Mouse (Mus musculus) MEL (cell line): Measurements from ENCODE around the gene Rad51b. TPM values are rescaled to one million over a fixed set of nuclear protein-coding genes. Genes with fewer than 3 reads are reported as not detected.

Experiments used
- DNase-seq: peaks from one replicate; pipeline ENCODE4 v3.0.0; 2011; ENCODE audit warnings: low read depth, low spot score
- H3K27ac ChIP-seq: 2 replicates; pipeline ENCODE4 v1.5.1; 2012; ENCODE audit warnings: low read depth, mild to moderate bottlenecking, control low read depth, low read length, moderate library complexity; ENCODE audit not compliant: control insufficient read depth
- H3K27me3 ChIP-seq, 2 experiments: fragments of 150-350 bp in 1 of 2; sonication (generic) in 1 of 2; 2 replicates each; pipeline ENCODE4 v1.6.1; 2012; ENCODE audit warnings: low read length in 2 of 2, mild to moderate bottlenecking in 2 of 2, improper control_type of control experiment in 1 of 2, moderate library complexity in 1 of 2; ENCODE audit not compliant: insufficient read depth in 2 of 2, control insufficient read depth in 1 of 2
- H3K36me3 ChIP-seq, 2 experiments: 2 replicates each; pipeline ENCODE4 v1.6.1; 2012 to 2014; ENCODE audit warnings: low read length in 2 of 2, improper control_type of control experiment in 1 of 2, inconsistent platforms in 1 of 2, mild to moderate bottlenecking in 1 of 2; ENCODE audit not compliant: insufficient read depth in 2 of 2, control insufficient read depth in 1 of 2
- H3K4me1 ChIP-seq, 2 experiments: fragments of 150-350 bp in 1 of 2; sonication (generic) in 1 of 2; 2 replicates each; pipeline ENCODE4 v1.6.1; 2012; ENCODE audit warnings: low read length in 2 of 2, improper control_type of control experiment in 1 of 2, mild to moderate bottlenecking in 1 of 2; ENCODE audit not compliant: insufficient read depth in 2 of 2, control insufficient read depth in 1 of 2
- H3K4me3 ChIP-seq, 2 experiments: fragments of 150-350 bp in 1 of 2; sonication (generic) in 1 of 2; 2 replicates each; pipeline ENCODE4 v1.5.1; 2012; ENCODE audit warnings: low read depth in 2 of 2, low read length in 2 of 2, mild to moderate bottlenecking in 2 of 2, moderate library complexity in 2 of 2, control low read depth in 1 of 2, improper control_type of control experiment in 1 of 2; ENCODE audit not compliant: control insufficient read depth in 1 of 2, insufficient read depth in 1 of 2
- H3K79me2 ChIP-seq: 2 replicates; pipeline ENCODE4 v1.6.1; 2012; ENCODE audit warnings: mild to moderate bottlenecking, low read length, moderate library complexity; ENCODE audit not compliant: control insufficient read depth, poor library complexity, insufficient read depth
- H3K9ac ChIP-seq: 2 replicates; pipeline ENCODE4 v1.6.1; 2012; ENCODE audit warnings: low read depth, mild to moderate bottlenecking, control low read depth, low read length, moderate library complexity; ENCODE audit not compliant: control insufficient read depth, poor library complexity, severe bottlenecking
- H3K9me3 ChIP-seq: fragments of 150-350 bp; sonication (generic); replicated peaks from 2 replicates; pipeline ENCODE4 v1.6.1; 2012; ENCODE audit warnings: mild to moderate bottlenecking, low read length, improper control_type of control experiment, moderate library complexity; ENCODE audit not compliant: insufficient read depth
- BHLHE40 ChIP-seq: IDR thresholded peaks from 2 replicates; pipeline ENCODE4 v1.6.1; 2012; ENCODE audit warnings: low read depth, mild to moderate bottlenecking, inconsistent platforms, low read length, improper control_type of control experiment, borderline replicate concordance
- CHD2 ChIP-seq: IDR thresholded peaks from 2 replicates; pipeline ENCODE4 v1.6.1; 2011; ENCODE audit warnings: low read length, improper control_type of control experiment
- E2F4 ChIP-seq: IDR thresholded peaks from 2 replicates; pipeline ENCODE4 v1.6.1; 2011; ENCODE audit warnings: low read depth, low read length, improper control_type of control experiment, borderline replicate concordance
- EP300 ChIP-seq, 2 experiments: IDR thresholded peaks; 2 replicates each; pipeline ENCODE4 v1.6.1; 2011; ENCODE audit warnings: improper control_type of control experiment in 2 of 2, low read length in 2 of 2, low read depth in 1 of 2, mild to moderate bottlenecking in 1 of 2
- GATA1 ChIP-seq: IDR thresholded peaks from 2 replicates; pipeline ENCODE4 v1.6.1; 2011; ENCODE audit warnings: low read depth, low read length, improper control_type of control experiment
- KAT2A ChIP-seq: conservative IDR thresholded peaks from 2 replicates; pipeline ENCODE4 v1.6.1; 2012; ENCODE audit warnings: low read depth, low read length, improper control_type of control experiment, inconsistent platforms
- MAX ChIP-seq: IDR thresholded peaks from 2 replicates; pipeline ENCODE4 v1.6.1; 2011; ENCODE audit warnings: low read length, improper control_type of control experiment
- MAZ ChIP-seq: IDR thresholded peaks from 2 replicates; pipeline ENCODE4 v1.6.1; 2012; ENCODE audit warnings: low read depth, mild to moderate bottlenecking, inconsistent platforms, low read length, improper control_type of control experiment
- MEF2A ChIP-seq: IDR thresholded peaks from 2 replicates; pipeline ENCODE4 v1.6.1; 2014; ENCODE audit warnings: low read depth, mild to moderate bottlenecking, inconsistent platforms, low read length, improper control_type of control experiment; ENCODE audit not compliant: poor library complexity, insufficient replicate concordance, severe bottlenecking; ENCODE audit errors: extremely low read depth
- MXI1 ChIP-seq: IDR thresholded peaks from 2 replicates; pipeline ENCODE4 v1.6.1; 2011; ENCODE audit warnings: mild to moderate bottlenecking, low read depth, low read length, improper control_type of control experiment
- MYB ChIP-seq: IDR thresholded peaks from 2 replicates; pipeline ENCODE4 v1.6.1; 2011; ENCODE audit warnings: mild to moderate bottlenecking, low read depth, low read length, improper control_type of control experiment
- MYC ChIP-seq: IDR thresholded peaks from 2 replicates; pipeline ENCODE4 v1.6.1; 2011; ENCODE audit warnings: low read depth, mild to moderate bottlenecking, low read length, improper control_type of control experiment, moderate library complexity
- RAD21 ChIP-seq: IDR thresholded peaks from 2 replicates; pipeline ENCODE4 v1.6.1; 2011; ENCODE audit warnings: mild to moderate bottlenecking, low read depth, low read length, improper control_type of control experiment
- RCOR1 ChIP-seq: IDR thresholded peaks from 2 replicates; pipeline ENCODE4 v1.6.1; 2012; ENCODE audit warnings: low read depth, mild to moderate bottlenecking, inconsistent platforms, low read length, improper control_type of control experiment
- SIN3A ChIP-seq: IDR thresholded peaks from 2 replicates; pipeline ENCODE4 v1.6.1; 2012; ENCODE audit warnings: low read length, improper control_type of control experiment, inconsistent platforms
- SMC3 ChIP-seq: IDR thresholded peaks from 2 replicates; pipeline ENCODE4 v1.6.1; 2011; ENCODE audit warnings: low read depth, low read length, improper control_type of control experiment
- TAL1 ChIP-seq: IDR thresholded peaks from 2 replicates; pipeline ENCODE4 v1.6.1; 2012; ENCODE audit warnings: mild to moderate bottlenecking, inconsistent platforms, low read length, moderate library complexity, mixed read lengths
- TBP ChIP-seq: IDR thresholded peaks from 2 replicates; pipeline ENCODE4 v1.8.0; 2011; ENCODE audit warnings: low read depth, low read length, improper control_type of control experiment
- USF2 ChIP-seq, 2 experiments: IDR thresholded peaks; 2 replicates each; pipeline ENCODE4 v1.6.1; 2011 to 2012; ENCODE audit warnings: improper control_type of control experiment in 2 of 2, low read length in 2 of 2, borderline replicate concordance in 1 of 2, inconsistent platforms in 1 of 2, low read depth in 1 of 2, mild to moderate bottlenecking in 1 of 2; ENCODE audit not compliant: insufficient read depth in 1 of 2
- ZNF384 ChIP-seq: IDR thresholded peaks from 2 replicates; pipeline ENCODE4 v1.6.1; 2012; ENCODE audit warnings: low read depth, mild to moderate bottlenecking, inconsistent platforms, low read length, improper control_type of control experiment
- polyA plus RNA-seq, 2 experiments: library from polyadenylated mRNA; stranded (reverse) in 1 of 2; unstranded in 1 of 2; fragments of >175 nt in 1 of 2; fragments of >200 nt in 1 of 2; gene quantifications; 2 replicates each; pipeline versions ENCODE4 v1.2.1 to v1.2.4; 2012; ENCODE audit warnings: low replicate concordance in 2 of 2, low read depth in 1 of 2; ENCODE audit not compliant: insufficient read length in 2 of 2, insufficient read depth in 1 of 2, missing spikeins in 1 of 2
- total RNA-seq: library from RNA; depleted of rRNA; stranded (reverse); fragments of 300-350 nt; gene quantifications from 2 replicates; pipeline ENCODE4 v1.2.3, GENCODE M21; 2012

Rad51b gene
- total and polyA plus RNA-seq, 3 experiments, result 3.6 to 5.7 TPM; not detected in 1

DNA sequence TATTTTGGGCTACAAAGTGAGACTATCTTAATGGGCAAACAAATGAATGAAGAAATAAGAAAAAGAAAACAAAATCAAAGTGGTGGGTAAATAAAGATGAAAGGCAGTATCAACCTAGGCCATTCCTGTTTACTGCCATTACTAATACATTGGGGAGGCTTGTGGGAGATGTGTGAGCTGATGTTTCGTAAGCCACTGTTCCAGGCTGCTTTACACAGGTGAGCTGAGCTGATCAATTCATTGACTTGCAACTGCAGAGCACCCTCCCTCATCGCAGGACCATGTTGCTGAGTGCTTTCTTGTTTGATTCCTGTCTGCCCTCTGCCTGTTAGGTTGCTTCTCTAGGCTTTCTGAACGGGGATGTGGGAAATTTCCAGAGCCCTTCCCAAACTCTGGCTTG, 106.9 kb downstream of the Rad51b start:
- H3K36me3 ChIP-seq, result no peaks in the 10 kb centered on the region
- H3K4me1 ChIP-seq, result no peaks in the 10 kb centered on the region
- no peaks in the 10 kb centered on the region for H3K9me3 ChIP-seq
- no peaks in the 10 kb centered on the region for H3K79me2 ChIP-seq
- no peak overlapping the region for H3K27ac ChIP-seq
- H3K27me3 ChIP-seq, result no peaks in the 10 kb centered on the region
- TF ChIP-seq MAX, result no peak
- no peak for TF ChIP-seq E2F4
- TF ChIP-seq MYB, result no peak
- TF ChIP-seq TBP, result no peak
- no peak for TF ChIP-seq KAT2A
- TF ChIP-seq CHD2, result no peak
- no peak for TF ChIP-seq MAZ
- TF ChIP-seq MEF2A, result no peak
- no peak for TF ChIP-seq USF2 (IDR thresholded peaks at IDR 0.05; ENCODE audit: borderline replicate concordance in 1 of 2, insufficient read depth in 1 of 2, low read depth in 1 of 2, low read length in 2 of 2)
- TF ChIP-seq TAL1, result no peak
- TF ChIP-seq EP300 (IDR thresholded peaks at IDR 0.05; ENCODE audit: low read depth in 1 of 2, low read length in 2 of 2), result no peak
- no peak for TF ChIP-seq ZNF384
- no peak for TF ChIP-seq SMC3
- TF ChIP-seq MYC, result no peak
- no peak for TF ChIP-seq SIN3A
- TF ChIP-seq MXI1, result no peak
- no peak for TF ChIP-seq RCOR1
- TF ChIP-seq BHLHE40, result no peak
- no peak overlapping the region for H3K9ac ChIP-seq
- DNase-seq, result no peak
- no peak overlapping the region for H3K4me3 ChIP-seq

DNA sequence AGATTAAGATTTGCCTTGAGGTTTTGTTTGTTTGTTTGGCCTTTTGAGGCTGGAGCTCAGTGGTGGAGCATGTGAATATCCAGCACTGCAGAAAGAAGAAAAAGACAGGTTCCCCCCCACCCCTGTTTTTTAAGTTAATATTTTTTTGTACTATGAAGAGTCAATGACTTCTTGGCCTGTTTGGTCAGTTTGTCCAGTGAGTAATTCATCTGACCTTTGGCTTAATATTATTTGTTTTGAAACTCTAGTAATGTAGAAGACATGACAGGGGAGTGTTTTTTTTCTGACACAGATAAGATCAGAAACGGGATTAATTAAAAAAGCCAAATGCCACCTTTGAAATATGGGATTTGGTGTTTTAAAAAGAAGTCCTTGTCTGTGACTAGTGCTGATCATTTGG, 107.4 kb downstream of the Rad51b start:
- DNase-seq, result no peak
- H3K9me3 ChIP-seq, result no peaks in the 10 kb centered on the region
- no peaks in the 10 kb centered on the region for H3K27me3 ChIP-seq
- TF ChIP-seq MXI1 (no peak), MYB (no peak), RAD21 (no peak), GATA1 (no peak)
- H3K79me2 ChIP-seq, result no peaks in the 10 kb centered on the region
- H3K4me3 ChIP-seq, result no peak overlapping the region
- H3K4me1 ChIP-seq, result no peaks in the 10 kb centered on the region
- no peak overlapping the region for H3K27ac ChIP-seq
- no peak overlapping the region for H3K9ac ChIP-seq
- no peaks in the 10 kb centered on the region for H3K36me3 ChIP-seq
